Mouse (Mus musculus): ENCODE measurements around the gene Mtrex. TPM values are rescaled to one million over a fixed set of nuclear protein-coding genes. Genes with fewer than 3 reads are reported as not detected.

The Mtrex gene
- total and polyA plus RNA-seq, 3 experiments: 57.4 to 96.5 (median 62.2) TPM

DNA sequence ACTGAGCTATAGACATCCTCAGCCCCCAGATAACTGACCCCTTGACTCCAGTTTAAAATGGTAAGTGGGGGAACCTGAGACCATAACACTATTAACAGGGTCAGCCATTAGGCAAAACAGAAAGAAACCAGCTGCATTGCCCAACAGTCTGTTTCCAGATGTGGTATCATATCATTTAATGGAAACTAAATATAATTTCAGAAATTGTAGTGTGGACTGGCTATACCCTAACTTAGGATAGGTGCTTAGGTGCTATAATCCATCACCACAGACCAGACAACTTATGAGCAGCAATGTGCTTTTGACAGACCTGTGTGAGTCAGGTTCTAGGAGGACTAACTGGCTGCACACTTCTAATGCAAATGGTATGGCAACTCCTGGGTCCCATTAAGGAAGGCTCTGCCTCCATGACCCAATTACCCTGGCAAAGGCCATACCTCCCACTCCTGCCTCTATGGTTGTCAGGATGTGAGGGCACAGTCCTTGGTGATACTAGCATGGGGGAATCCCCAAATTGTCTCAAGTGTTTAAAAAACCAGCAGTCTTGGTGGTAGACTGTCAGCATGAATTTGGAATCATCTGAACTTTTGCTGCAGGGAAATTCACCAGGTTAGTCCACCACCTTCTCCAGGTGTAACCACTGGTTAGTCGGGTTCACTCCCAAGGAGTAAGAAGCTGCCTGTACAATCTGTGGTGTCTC, 64.1 kb downstream of the Mtrex start:
- Histone ChIP-seq H3K27me3 (ENCODE audit: control insufficient read depth in 1 of 2, insufficient read depth in 2 of 2, low read length in 2 of 2) (no peaks in the 10 kb centered on the region), H3K9ac (ENCODE audit: control insufficient read depth, low read depth, low read length, poor library complexity, severe bottlenecking) (no peak overlapping the region), H3K4me1 (ENCODE audit: control insufficient read depth in 1 of 2, insufficient read depth in 2 of 2, low read length in 2 of 2) (peaks cover 3 to 4% of the 10 kb centered on the region in 2 experiments; a peak in 1 of 4 replicates), H3K79me2 (ENCODE audit: control insufficient read depth, insufficient read depth, low read length, poor library complexity) (no peaks in the 10 kb centered on the region), H3K9me3 (replicated peaks; ENCODE audit: insufficient read depth, low read length) (no peaks in the 10 kb centered on the region), H3K27ac (ENCODE audit: control insufficient read depth, low read depth, low read length) (no peak overlapping the region), H3K4me3 (ENCODE audit: control insufficient read depth in 1 of 2, insufficient read depth in 1 of 2, low read depth in 2 of 2, low read length in 2 of 2) (no peak overlapping the region), H3K36me3 (ENCODE audit: control insufficient read depth in 1 of 2, insufficient read depth in 2 of 2, low read length in 2 of 2) (peaks cover 7 to 11% of the 10 kb centered on the region in 2 experiments)
- DNase-seq (ENCODE audit: low read depth, low spot score): no peak
- TF ChIP-seq TCF12 (IDR thresholded peaks at IDR 0.05; ENCODE audit: low read depth, low read length): no peak
- TF ChIP-seq MAX (IDR thresholded peaks at IDR 0.05; ENCODE audit: low read length): no peak
- TF ChIP-seq ZC3H11A (IDR thresholded peaks at IDR 0.05; ENCODE audit: low read depth, low read length): no peak
- no peak for TF ChIP-seq MYB (IDR thresholded peaks at IDR 0.05; ENCODE audit: low read depth, low read length)
- TF ChIP-seq POLR2AphosphoS2 (IDR thresholded peaks at IDR 0.05; ENCODE audit: low read length): no peak
- no peak for TF ChIP-seq SIN3A (IDR thresholded peaks at IDR 0.05; ENCODE audit: low read length)
- TF ChIP-seq GATA1 (IDR thresholded peaks at IDR 0.05; ENCODE audit: low read depth, low read length): no peak
- no peak for TF ChIP-seq USF2 (IDR thresholded peaks at IDR 0.05; ENCODE audit: borderline replicate concordance in 1 of 2, insufficient read depth in 1 of 2, low read depth in 1 of 2, low read length in 2 of 2)

- H3K9me3 ChIP-seq (replicated peaks; ENCODE audit: insufficient read depth, low read length): no peaks in the 10 kb centered on the region
- H3K9ac ChIP-seq (ENCODE audit: control insufficient read depth, low read depth, low read length, poor library complexity, severe bottlenecking): no peak overlapping the region
- H3K27me3 ChIP-seq (ENCODE audit: control insufficient read depth in 1 of 2, insufficient read depth in 2 of 2, low read length in 2 of 2): no peaks in the 10 kb centered on the region
- peaks cover 3 to 4% of the 10 kb centered on the region in 2 experiments; a peak in 1 of 4 replicates for H3K4me1 ChIP-seq (ENCODE audit: control insufficient read depth in 1 of 2, insufficient read depth in 2 of 2, low read length in 2 of 2)
- TF ChIP-seq ZC3H11A (IDR thresholded peaks at IDR 0.05; ENCODE audit: low read depth, low read length) (no peak), JUND (IDR thresholded peaks at IDR 0.05; ENCODE audit: low read depth, low read length) (no peak), ZKSCAN1 (IDR thresholded peaks at IDR 0.05; ENCODE audit: low read depth, low read length) (no peak), BHLHE40 (IDR thresholded peaks at IDR 0.05; ENCODE audit: borderline replicate concordance, low read depth, low read length) (no peak), USF2 (IDR thresholded peaks at IDR 0.05; ENCODE audit: borderline replicate concordance in 1 of 2, insufficient read depth in 1 of 2, low read depth in 1 of 2, low read length in 2 of 2) (no peak), POLR2A (IDR thresholded peaks at IDR 0.05; ENCODE audit: control insufficient read depth in 1 of 2, insufficient read depth in 1 of 2, low read depth in 1 of 2, low read length in 2 of 2, poor library complexity in 1 of 2) (no peak), MXI1 (IDR thresholded peaks at IDR 0.05; ENCODE audit: low read depth, low read length) (no peak), MYC (IDR thresholded peaks at IDR 0.05; ENCODE audit: low read depth, low read length) (no peak), MAX (IDR thresholded peaks at IDR 0.05; ENCODE audit: low read length) (no peak), CHD1 (IDR thresholded peaks at IDR 0.05; ENCODE audit: low read depth, low read length) (no peak), SMC3 (IDR thresholded peaks at IDR 0.05; ENCODE audit: low read depth, low read length) (no peak), NELFE (IDR thresholded peaks at IDR 0.05; ENCODE audit: low read depth, low read length) (no peak), MAZ (IDR thresholded peaks at IDR 0.05; ENCODE audit: low read depth, low read length) (no peak), CHD2 (IDR thresholded peaks at IDR 0.05; ENCODE audit: low read length) (no peak), POLR2AphosphoS2 (IDR thresholded peaks at IDR 0.05; ENCODE audit: low read length) (no peak), ETS1 (IDR thresholded peaks at IDR 0.05; ENCODE audit: low read depth, low read length) (no peak), GABPA (IDR thresholded peaks at IDR 0.05; ENCODE audit: low read depth, low read length) (no peak), MYB (IDR thresholded peaks at IDR 0.05; ENCODE audit: low read depth, low read length) (no peak), UBTF (IDR thresholded peaks at IDR 0.05; ENCODE audit: borderline replicate concordance, insufficient read depth, low read depth, low read length) (no peak), ELF1 (IDR thresholded peaks at IDR 0.05; ENCODE audit: low read depth, low read length) (no peak)
- no peak for DNase-seq (ENCODE audit: low read depth, low spot score)
- no peak overlapping the region for H3K4me3 ChIP-seq (ENCODE audit: control insufficient read depth in 1 of 2, insufficient read depth in 1 of 2, low read depth in 2 of 2, low read length in 2 of 2)
- no peak overlapping the region for H3K27ac ChIP-seq (ENCODE audit: control insufficient read depth, low read depth, low read length)
- H3K79me2 ChIP-seq (ENCODE audit: control insufficient read depth, insufficient read depth, low read length, poor library complexity): no peaks in the 10 kb centered on the region
- H3K36me3 ChIP-seq (ENCODE audit: control insufficient read depth in 1 of 2, insufficient read depth in 2 of 2, low read length in 2 of 2): peaks cover 7% of the 10 kb centered on the region in 2 experiments
Observed at GRCm38 (mm10) chr13:112862342-112862741, 64.9 kb downstream of the Mtrex start.

All from MEL (cell line).